Mouse (Mus musculus) bone marrow, adult 2 months (tissue): ENCODE data around the gene Stox2.

Experiments used
- CTCF ChIP-seq: fragments of 200-500 bp; IDR thresholded peaks from 2 replicates; pipeline ENCODE4 v1.5.1; 2011; ENCODE audit warnings: low read length, control low read depth; ENCODE audit not compliant: control insufficient read depth, insufficient read depth
- POLR2A ChIP-seq: fragments of 200-500 bp; IDR thresholded peaks from 2 replicates; pipeline ENCODE4 v1.6.1; 2011; ENCODE audit warnings: low read depth, mild to moderate bottlenecking, control low read depth, low read length, borderline replicate concordance; ENCODE audit not compliant: control insufficient read depth

- TF ChIP-seq POLR2A (no peak), CTCF (no peak)
Observed at GRCm38 (mm10) chr8:47241421-47242078, 204.6 kb downstream of the Stox2 start.
